Mouse (Mus musculus): Measurements from ENCODE around the gene Mas1. TPM values are rescaled to one million over a fixed set of nuclear protein-coding genes. Genes with fewer than 3 reads are reported as not detected.

Gene Mas1
- total RNA-seq (2023) = not detected

DNA sequence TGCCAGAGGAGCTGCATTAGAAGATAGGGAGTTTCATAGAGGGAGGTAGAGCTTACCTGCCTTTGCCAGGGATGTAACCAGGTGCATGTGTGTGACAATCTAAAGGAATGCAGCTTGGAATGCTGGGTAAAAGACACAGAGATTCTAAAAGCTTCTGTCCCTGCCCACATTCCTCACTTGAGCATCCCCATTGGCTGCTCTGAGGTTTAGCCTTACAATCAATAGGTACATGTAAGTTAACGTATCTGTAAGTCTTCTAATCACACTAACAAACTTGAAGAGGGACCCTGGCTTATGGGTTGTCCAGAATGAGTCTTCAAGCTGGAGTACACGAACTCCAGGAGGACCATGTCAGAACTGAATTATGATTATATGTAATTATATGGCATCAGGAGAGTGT is at the start of gene Mas1:
Gene Mas1 (minus strand): TSS at position 101 of the 400 bp plus-strand sequence.

DNA sequence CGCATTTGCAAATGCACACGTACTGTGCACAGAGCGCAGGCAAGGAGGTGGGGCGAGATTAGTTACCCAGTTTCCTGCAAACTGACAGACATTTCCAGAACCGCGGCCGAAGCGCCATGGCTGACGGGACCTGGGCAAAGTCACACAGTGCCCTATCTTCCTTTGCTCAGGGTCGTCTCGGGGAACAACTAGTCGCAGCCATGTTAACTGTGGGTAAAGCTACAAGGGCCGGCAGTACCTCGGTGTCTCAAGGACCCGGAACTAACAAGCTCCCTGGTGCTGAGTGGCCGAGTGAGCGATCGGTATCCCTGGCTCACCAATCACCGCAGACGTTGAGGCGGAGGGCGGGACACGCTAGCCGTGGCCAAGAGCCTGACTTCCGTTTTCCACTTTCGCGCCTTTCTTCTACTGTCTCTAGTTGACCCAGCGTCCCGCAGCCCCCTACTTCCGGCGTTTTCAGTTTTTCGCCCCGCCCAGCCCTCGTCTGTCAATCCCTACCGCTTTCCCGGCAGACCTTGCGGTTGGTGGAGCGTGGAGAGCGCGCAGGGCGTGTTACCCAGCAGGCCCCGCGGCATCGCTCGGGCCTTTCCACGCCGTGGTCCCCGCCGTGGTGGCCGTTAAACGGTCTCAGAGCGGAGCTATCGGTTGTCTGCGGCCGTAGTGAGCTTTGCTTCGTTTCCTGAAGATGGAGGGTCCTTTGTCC is 48.1 kb upstream of the Mas1 start, which contains the start of gene Mrpl18:
Gene Mrpl18 (minus strand): TSS at position 465 of the 703 bp plus-strand sequence.

GRCm38 (mm10) chr17:12915488-12915880 is 47.5 kb upstream of the Mas1 start, which contains the start of gene Tcp1:
TSS of gene Tcp1 (plus strand) at chr17:12915701.

DNA sequence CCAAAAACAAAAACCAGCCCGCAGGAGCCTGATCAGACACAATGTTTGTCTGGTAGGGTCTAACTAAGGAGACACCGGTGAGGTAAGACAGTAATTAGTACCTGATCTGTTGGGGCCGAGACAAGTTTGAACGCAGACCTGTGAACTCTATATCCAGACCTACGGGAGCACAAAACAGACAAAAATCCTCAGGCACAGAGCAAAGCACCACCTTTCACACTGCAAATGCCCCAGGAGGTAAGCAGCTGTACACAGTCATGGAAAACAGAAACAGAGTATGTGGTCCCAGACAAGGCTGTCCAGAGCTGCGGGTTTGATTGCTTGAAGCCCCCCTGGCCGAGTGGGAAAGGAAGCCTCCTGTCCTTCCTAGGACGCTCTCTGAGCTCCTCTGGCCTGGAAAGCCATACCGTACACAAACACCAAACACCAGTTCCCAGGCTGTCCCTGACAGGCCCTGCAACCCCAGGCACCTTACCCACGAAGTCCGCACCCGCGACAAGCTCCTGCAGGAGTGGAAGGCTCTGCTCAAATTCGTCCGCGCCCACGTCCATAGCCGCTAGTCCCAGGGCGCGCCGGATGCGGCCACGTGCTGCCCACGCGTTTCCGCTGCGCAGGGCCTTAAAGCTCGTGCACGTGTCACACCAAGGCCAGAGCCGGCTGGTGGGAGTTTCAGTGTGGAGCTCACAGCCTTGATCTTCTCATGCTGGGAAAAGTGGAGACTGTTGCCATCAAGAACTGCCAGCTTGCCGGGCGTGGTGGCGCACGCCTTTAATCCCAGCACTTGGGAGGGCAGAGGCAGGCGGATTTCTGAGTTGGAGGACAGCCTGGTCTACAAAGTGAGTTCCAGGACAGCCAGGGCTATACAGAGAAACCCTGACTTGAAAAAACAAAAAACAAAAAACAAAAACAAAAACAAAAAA is 41.7 kb upstream of the Mas1 start, which contains the start of gene Pnldc1:
Gene Pnldc1 (minus strand): TSS at position 870 of the 920 bp plus-strand sequence.

DNA sequence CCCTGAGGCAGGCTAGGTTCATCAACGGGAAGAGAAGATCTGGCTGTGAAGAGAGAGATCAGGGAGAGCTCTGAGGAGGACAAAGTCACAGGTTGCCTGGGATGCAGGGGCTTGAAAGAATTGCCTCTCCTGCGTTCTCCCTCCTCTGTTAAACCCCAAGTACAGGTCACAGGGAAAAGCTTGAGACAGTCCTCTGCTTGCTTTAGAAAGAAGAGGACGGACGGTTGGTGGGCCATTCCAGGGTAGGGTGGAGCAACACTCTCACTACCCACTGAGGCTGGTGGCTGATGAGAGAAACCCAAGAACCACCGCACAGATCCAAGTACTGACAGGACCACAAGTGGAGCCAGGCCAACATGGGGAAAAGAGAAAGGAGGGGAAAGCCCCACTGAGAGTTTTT is 7.8 kb upstream of the Mas1 start, which contains the start of gene Mrgprh:
Gene Mrgprh (plus strand): TSS at position 301 of the 400 bp plus-strand sequence.

Other genes with a start within 250 kb of the Mas1 start
- gene Slc22a1, start 192.3 kb downstream of the Mas1 start, total RNA-seq (2023) = under 1 TPM in 1 of 2 experiments, not detected in 1; 0.73 TPM
- 10 to 100 TPM; 42.3 to 46.0 TPM for gene Igf2r, start 98.5 kb downstream of the Mas1 start, total RNA-seq (2023)
- not detected for gene Mrgprh, start 7.9 kb upstream of the Mas1 start, total RNA-seq (2023)
- 1 to 10 TPM in 1 of 2 experiments, not detected in 1; 2.8 TPM for gene Pnldc1, start 42.1 kb upstream of the Mas1 start, total RNA-seq (2023)
- gene Tcp1, start 47.6 kb upstream of the Mas1 start, total RNA-seq (2023) = 100 to 1,000 TPM; 208 to 219 TPM
- gene Mrpl18, start 48.2 kb upstream of the Mas1 start, total RNA-seq (2023) = 10 to 100 TPM; 50.8 to 59.8 TPM
- gene Acat3, start 72.5 kb upstream of the Mas1 start, total RNA-seq (2023) = 1 to 10 TPM in 1 of 2 experiments, not detected in 1; 1.2 TPM
- 10 to 100 TPM; 18.5 to 20.7 TPM for gene Acat2, start 92.6 kb upstream of the Mas1 start, total RNA-seq (2023)
- gene Wtap, start 126.0 kb upstream of the Mas1 start, total RNA-seq (2023) = 100 to 1,000 TPM; 115 to 118 TPM
- gene Sod2, start 138.7 kb upstream of the Mas1 start, total RNA-seq (2023) = 10 to 100 TPM; 68.5 to 70.5 TPM
- not detected for gene Gpr31b, start 184.2 kb upstream of the Mas1 start, total RNA-seq (2023)
- gene Tcp10b, start 193.0 kb upstream of the Mas1 start, total RNA-seq (2023) = under 1 TPM in 1 of 2 experiments, not detected in 1; 0.29 TPM